Mouse (Mus musculus) MEL (cell line): ENCODE results near the gene Micu1.
"Not testable (repeated sequence)": the region's sequence is repeated elsewhere in the genome, so short reads cannot be mapped to it uniquely, and the experiment has no call there.

ENCODE experiments used
- BHLHE40 ChIP-seq: IDR thresholded peaks from 2 replicates; pipeline ENCODE4 v1.6.1; 2012; ENCODE audit warnings: low read depth, mild to moderate bottlenecking, inconsistent platforms, low read length, improper control_type of control experiment, borderline replicate concordance
- CHD1 ChIP-seq: IDR thresholded peaks from 2 replicates; pipeline ENCODE4 v1.6.1; 2012; ENCODE audit warnings: low read depth, mild to moderate bottlenecking, inconsistent platforms, low read length, improper control_type of control experiment
- CTCF ChIP-seq, 3 experiments: IDR thresholded peaks in 2 of 3; conservative IDR thresholded peaks in 1 of 3; 2 replicates each; pipeline ENCODE4 v1.5.1; 2011 to 2012; ENCODE audit warnings: low read length in 3 of 3, low read depth in 2 of 3, mild to moderate bottlenecking in 2 of 3, improper control_type of control experiment in 1 of 3, inconsistent platforms in 1 of 3, mixed read lengths in 1 of 3, moderate library complexity in 1 of 3; ENCODE audit not compliant: control insufficient read depth in 1 of 3, insufficient read depth in 1 of 3, poor library complexity in 1 of 3, severe bottlenecking in 1 of 3
- E2F4 ChIP-seq: IDR thresholded peaks from 2 replicates; pipeline ENCODE4 v1.6.1; 2011; ENCODE audit warnings: low read depth, low read length, improper control_type of control experiment, borderline replicate concordance
- EP300 ChIP-seq, 2 experiments: IDR thresholded peaks; 2 replicates each; pipeline ENCODE4 v1.6.1; 2011; ENCODE audit warnings: improper control_type of control experiment in 2 of 2, low read length in 2 of 2, low read depth in 1 of 2, mild to moderate bottlenecking in 1 of 2
- GATA1 ChIP-seq: IDR thresholded peaks from 2 replicates; pipeline ENCODE4 v1.6.1; 2011; ENCODE audit warnings: low read depth, low read length, improper control_type of control experiment
- HCFC1 ChIP-seq: IDR thresholded peaks from 2 replicates; pipeline ENCODE4 v1.6.1; 2012; ENCODE audit warnings: low read depth, mild to moderate bottlenecking, inconsistent platforms, low read length, improper control_type of control experiment, moderate library complexity
- MAFK ChIP-seq: IDR thresholded peaks from 2 replicates; pipeline ENCODE4 v1.6.1; 2011; ENCODE audit warnings: low read depth, mild to moderate bottlenecking, low read length, improper control_type of control experiment, borderline replicate concordance
- MAZ ChIP-seq: IDR thresholded peaks from 2 replicates; pipeline ENCODE4 v1.6.1; 2012; ENCODE audit warnings: low read depth, mild to moderate bottlenecking, inconsistent platforms, low read length, improper control_type of control experiment
- NELFE ChIP-seq: IDR thresholded peaks from 2 replicates; pipeline ENCODE4 v1.6.1; 2011; ENCODE audit warnings: low read depth, low read length, improper control_type of control experiment
- POLR2A ChIP-seq, 2 experiments: IDR thresholded peaks; 2 replicates each; pipeline ENCODE4 v1.6.1; 2011 to 2012; ENCODE audit warnings: low read length in 2 of 2, mild to moderate bottlenecking in 2 of 2, control low read depth in 1 of 2, improper control_type of control experiment in 1 of 2, low read depth in 1 of 2, moderate library complexity in 1 of 2; ENCODE audit not compliant: control insufficient read depth in 1 of 2, insufficient read depth in 1 of 2, poor library complexity in 1 of 2
- SMC3 ChIP-seq: IDR thresholded peaks from 2 replicates; pipeline ENCODE4 v1.6.1; 2011; ENCODE audit warnings: low read depth, low read length, improper control_type of control experiment
- ZKSCAN1 ChIP-seq: IDR thresholded peaks from 2 replicates; pipeline ENCODE4 v1.6.1; 2012; ENCODE audit warnings: low read depth, mild to moderate bottlenecking, inconsistent platforms, low read length, improper control_type of control experiment, moderate library complexity
- ZNF384 ChIP-seq: IDR thresholded peaks from 2 replicates; pipeline ENCODE4 v1.6.1; 2012; ENCODE audit warnings: low read depth, mild to moderate bottlenecking, inconsistent platforms, low read length, improper control_type of control experiment

- not testable (repeated sequence) for TF ChIP-seq EP300 (IDR thresholded peaks at IDR 0.05; ENCODE audit: low read depth in 1 of 2, low read length in 2 of 2); POLR2A (IDR thresholded peaks at IDR 0.05; ENCODE audit: control insufficient read depth in 1 of 2, insufficient read depth in 1 of 2, low read depth in 1 of 2, low read length in 2 of 2, poor library complexity in 1 of 2); CHD1; NELFE; CTCF (IDR thresholded peaks at IDR 0.05 in 2 of 3, conservative IDR thresholded peaks at IDR 0.05 in 1 of 3; ENCODE audit: control insufficient read depth in 1 of 3, insufficient read depth in 1 of 3, low read depth in 2 of 3, low read length in 3 of 3, poor library complexity in 1 of 3, severe bottlenecking in 1 of 3); E2F4; MAFK; SMC3; ZNF384; HCFC1; BHLHE40; ZKSCAN1; MAZ; GATA1
Observed at GRCm38 (mm10) chr10:59876698-59877097, 174.4 kb downstream of the Micu1 start.
